Mouse (Mus musculus): ENCODE data around the gene Rbm20. TPM values are rescaled to one million over a fixed set of nuclear protein-coding genes. Genes with fewer than 3 reads are reported as not detected.
A peak's percentile ranks its signal among the peaks of the same experiment; 100 is the strongest.

Gene Rbm20
- polyA plus RNA-seq, 1 experiment from 2014 or later: 0.59 TPM

GRCm38 (mm10) chr19:53755346-53755745 is 78.2 kb downstream of the Rbm20 start:
- 67% methylated on average over 5 of the region's 5 CpGs for WGBS
- no peak for TF ChIP-seq CTCF (IDR thresholded peaks at IDR 0.05; ENCODE audit: low read depth)
- Histone ChIP-seq H3K4me2 (no peak overlapping the region), H3K27me3 (ENCODE audit: insufficient read depth, low read length) (no peaks in the 10 kb centered on the region), H3K27ac (ENCODE audit: low read depth) (no peak overlapping the region), H3K36me3 (ENCODE audit: insufficient read depth) (no peaks in the 10 kb centered on the region), H3K4me1 (ENCODE audit: insufficient read depth) (no peaks in the 10 kb centered on the region), H3K9me3 (ENCODE audit: low read depth, low read length) (no peaks in the 10 kb centered on the region), H3K9ac (no peak overlapping the region), H3K4me3 (ENCODE audit: low read depth, low read length) (no peak overlapping the region)
- ATAC-seq (ENCODE audit: insufficient read depth) (no peak), DNase-seq (no peak)

GRCm38 (mm10) chr19:53757432-53758109 is 80.5 kb downstream of the Rbm20 start:
- ATAC-seq (ENCODE audit: insufficient read depth) (no peak), DNase-seq (no peak)
- H3K9me3 ChIP-seq (ENCODE audit: low read depth, low read length): no peaks in the 10 kb centered on the region
- WGBS: 80% methylated on average over 17 of the region's 17 CpGs
- H3K27me3 ChIP-seq (ENCODE audit: insufficient read depth, low read length): no peaks in the 10 kb centered on the region
- TF ChIP-seq CTCF (IDR thresholded peaks at IDR 0.05; ENCODE audit: low read depth): no peak
- no peak overlapping the region for H3K4me2 ChIP-seq
- no peak overlapping the region for H3K9ac ChIP-seq
- H3K27ac ChIP-seq (ENCODE audit: low read depth): no peak overlapping the region
- H3K36me3 ChIP-seq (ENCODE audit: insufficient read depth): no peaks in the 10 kb centered on the region
- no peak overlapping the region for H3K4me3 ChIP-seq (ENCODE audit: low read depth, low read length)
- no peaks in the 10 kb centered on the region for H3K4me1 ChIP-seq (ENCODE audit: insufficient read depth)

- Histone ChIP-seq H3K9ac (no peak overlapping the region), H3K4me2 (no peak overlapping the region), H3K27ac (ENCODE audit: low read depth) (no peak overlapping the region), H3K4me3 (ENCODE audit: low read depth, low read length) (no peak overlapping the region), H3K27me3 (ENCODE audit: insufficient read depth, low read length) (no peaks in the 10 kb centered on the region), H3K4me1 (ENCODE audit: insufficient read depth) (no peaks in the 10 kb centered on the region), H3K36me3 (ENCODE audit: insufficient read depth) (no peaks in the 10 kb centered on the region), H3K9me3 (ENCODE audit: low read depth, low read length) (no peaks in the 10 kb centered on the region)
- 66% methylated on average over 2 of the region's 2 CpGs for WGBS
- no peak for DNase-seq
- TF ChIP-seq CTCF (IDR thresholded peaks at IDR 0.05; ENCODE audit: low read depth): no peak
- no peak for ATAC-seq (ENCODE audit: insufficient read depth)
Observed at GRCm38 (mm10) chr19:53758881-53759418, 81.8 kb downstream of the Rbm20 start.

GRCm38 (mm10) chr19:53760125-53761101 is 83.3 kb downstream of the Rbm20 start:
- ATAC-seq (ENCODE audit: insufficient read depth) (no peak), DNase-seq (no peak)
- H3K4me2 ChIP-seq: no peak overlapping the region
- no peak overlapping the region for H3K4me3 ChIP-seq (ENCODE audit: low read depth, low read length)
- no peak for TF ChIP-seq CTCF (IDR thresholded peaks at IDR 0.05; ENCODE audit: low read depth)
- no peaks in the 10 kb centered on the region for H3K36me3 ChIP-seq (ENCODE audit: insufficient read depth)
- no peaks in the 10 kb centered on the region for H3K27me3 ChIP-seq (ENCODE audit: insufficient read depth, low read length)
- 85% methylated on average over 17 of the region's 17 CpGs for WGBS
- H3K9ac ChIP-seq: no peak overlapping the region
- no peak overlapping the region for H3K27ac ChIP-seq (ENCODE audit: low read depth)
- H3K4me1 ChIP-seq (ENCODE audit: insufficient read depth): no peaks in the 10 kb centered on the region
- no peaks in the 10 kb centered on the region for H3K9me3 ChIP-seq (ENCODE audit: low read depth, low read length)

- no peak for ATAC-seq (ENCODE audit: insufficient read depth)
Observed at GRCm38 (mm10) chr19:53762749-53763438, 85.8 kb downstream of the Rbm20 start.

GRCm38 (mm10) chr19:53764688-53765478 is 87.8 kb downstream of the Rbm20 start:
- Histone ChIP-seq H3K36me3 (ENCODE audit: insufficient read depth) (no peaks in the 10 kb centered on the region), H3K4me1 (ENCODE audit: insufficient read depth) (no peaks in the 10 kb centered on the region), H3K4me2 (no peak overlapping the region), H3K27me3 (ENCODE audit: insufficient read depth, low read length) (no peaks in the 10 kb centered on the region), H3K9ac (no peak overlapping the region), H3K9me3 (ENCODE audit: low read depth, low read length) (no peaks in the 10 kb centered on the region), H3K27ac (ENCODE audit: low read depth) (no peak overlapping the region), H3K4me3 (ENCODE audit: low read depth, low read length) (no peak overlapping the region)
- TF ChIP-seq CTCF (IDR thresholded peaks at IDR 0.05; ENCODE audit: low read depth): no peak
- no peak for DNase-seq
- WGBS: 79% methylated on average over 6 of the region's 7 CpGs
- no peak for ATAC-seq (ENCODE audit: insufficient read depth)

More at GRCm38 (mm10) chr19:53762749-53763438, 85.8 kb downstream of the Rbm20 start:
- Histone ChIP-seq H3K4me3 (ENCODE audit: low read depth, low read length) (no peak overlapping the region), H3K9me3 (ENCODE audit: low read depth, low read length) (no peaks in the 10 kb centered on the region), H3K4me1 (ENCODE audit: insufficient read depth) (no peaks in the 10 kb centered on the region), H3K4me2 (no peak overlapping the region), H3K36me3 (ENCODE audit: insufficient read depth) (no peaks in the 10 kb centered on the region), H3K27ac (ENCODE audit: low read depth) (no peak overlapping the region), H3K27me3 (ENCODE audit: insufficient read depth, low read length) (no peaks in the 10 kb centered on the region), H3K9ac (no peak overlapping the region)
- DNase-seq: peak; percentile 77
- peak; percentile 71 for TF ChIP-seq CTCF (IDR thresholded peaks at IDR 0.05; ENCODE audit: low read depth)
- 60% methylated on average over 8 of the region's 8 CpGs for WGBS
